ENCODE assay signal across 19 mouse cellular contexts in the genomic region with DNA sequence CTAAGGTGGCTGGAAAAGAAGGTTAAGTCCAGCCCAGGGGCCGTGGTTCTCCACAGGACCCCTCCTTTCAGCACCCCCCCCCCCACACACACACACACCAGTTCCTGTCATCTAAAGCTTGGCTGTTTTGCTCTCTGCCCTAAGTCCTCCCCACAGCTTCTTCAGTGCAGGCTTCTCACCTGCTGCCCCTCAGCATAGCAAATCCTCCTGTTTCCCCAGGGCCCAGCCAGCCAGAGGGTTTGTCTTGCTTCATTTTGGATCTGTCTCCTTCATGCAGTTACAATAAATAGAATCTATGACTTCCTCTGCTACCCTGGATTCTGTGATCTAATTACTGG.
A peak's percentile ranks its signal among the peaks of the same experiment; 100 is the strongest.
DNase-seq lines count a peak whose midpoint lies in the region; ATAC-seq lines count a peak whose summit lies in the region.
"Had no signal": no experiment of that assay in that cellular context is flagged by ENCODE, and none has a peak within 500 bp of the region (broad histone marks: within the 10 kb centered on the region; RNA-seq: fewer than 3 reads in every experiment).

No protein-coding gene starts in this region.

- H3K9ac ChIP-seq in embryonic facial prominence, embryonic 12.5 days = no peak overlapping the region
- H3K9ac ChIP-seq in forebrain, embryonic 12.5 days = no peak overlapping the region
- no peak overlapping the region for H3K9ac ChIP-seq in hindbrain, embryonic 14.5 days
- H3K9ac ChIP-seq in midbrain, embryonic 16.5 days (ENCODE audit: low read depth, low read length) = no peak overlapping the region
- H3K9ac ChIP-seq in kidney, embryonic 15.5 days = no peak overlapping the region
- H3K9ac ChIP-seq: heart, embryonic 12.5 days; intestine, embryonic 15.5 days; limb, embryonic 15.5 days had no signal

- H3K4me2 ChIP-seq in embryonic facial prominence, embryonic 12.5 days (replicated peaks) = no peak overlapping the region
- peak overlapping the region; percentile 36; the same call in 1 of the 2 replicates for H3K4me2 ChIP-seq in forebrain, embryonic 12.5 days
- no peak overlapping the region for H3K4me2 ChIP-seq in hindbrain, embryonic 14.5 days (replicated peaks)
- peak overlapping the region; percentile 9; the same call in 1 of the 2 replicates for H3K4me2 ChIP-seq in midbrain, embryonic 16.5 days (ENCODE audit: low read length)
- H3K4me2 ChIP-seq in kidney, embryonic 15.5 days = no peak overlapping the region
- H3K4me2 ChIP-seq: heart, embryonic 12.5 days; intestine, embryonic 15.5 days; limb, embryonic 15.5 days had no signal

- WGBS in embryonic facial prominence, embryonic 12.5 days = 13% methylated on average over 1 of the region's 1 CpGs
- whole genome bisulfite sequencing in embryonic facial prominence, embryonic 10.5 days = 45% methylated on average over 1 of the region's 1 CpGs
- 40% methylated on average over 1 of the region's 1 CpGs for WGBS in forebrain, embryonic 12.5 days
- WGBS in hindbrain, embryonic 14.5 days = 100% methylated on average over 1 of the region's 1 CpGs
- 50% methylated on average over 1 of the region's 1 CpGs for WGBS in midbrain, embryonic 16.5 days
- 5% methylated on average over 1 of the region's 1 CpGs for WGBS in kidney, embryonic 15.5 days

- intact Hi-C loops in left cerebral cortex, postnatal 36 days (cut with DNase I) = no loop called here

- H3K36me3 ChIP-seq in embryonic facial prominence, embryonic 12.5 days = no peaks in the 10 kb centered on the region
- no peaks in the 10 kb centered on the region for H3K36me3 ChIP-seq in embryonic facial prominence, embryonic 10.5 days (replicated peaks)
- H3K36me3 ChIP-seq in forebrain, embryonic 12.5 days (replicated peaks) = no peaks in the 10 kb centered on the region
- H3K36me3 ChIP-seq in hindbrain, embryonic 14.5 days (replicated peaks; ENCODE audit: control insufficient read depth, insufficient read depth) = no peaks in the 10 kb centered on the region
- H3K36me3 ChIP-seq in midbrain, embryonic 16.5 days (ENCODE audit: control insufficient read depth, insufficient read depth, low read length) = no peaks in the 10 kb centered on the region
- no peaks in the 10 kb centered on the region for H3K36me3 ChIP-seq in kidney, embryonic 15.5 days
- H3K36me3 ChIP-seq: heart, embryonic 12.5 days; intestine, embryonic 15.5 days; limb, embryonic 15.5 days had no signal

- H3K4me3 ChIP-seq in embryonic facial prominence, embryonic 12.5 days = no peak overlapping the region
- H3K4me3 ChIP-seq in embryonic facial prominence, embryonic 10.5 days = no peak overlapping the region
- no peak overlapping the region for H3K4me3 ChIP-seq in forebrain, embryonic 12.5 days (replicated peaks)
- H3K4me3 ChIP-seq in hindbrain, embryonic 14.5 days (replicated peaks; ENCODE audit: low read length) = no peak overlapping the region
- H3K4me3 ChIP-seq in midbrain, embryonic 16.5 days (ENCODE audit: low read depth, low read length) = no peak overlapping the region
- H3K4me3 ChIP-seq in kidney, embryonic 15.5 days (replicated peaks) = no peak overlapping the region
- H3K4me3 ChIP-seq: erythroblast, embryonic 14.5 days; heart, embryonic 12.5 days; intestine, embryonic 15.5 days; limb, embryonic 15.5 days; megakaryocyte, embryonic 14.5 days had no signal

- no peaks in the 10 kb centered on the region for H3K9me3 ChIP-seq in embryonic facial prominence, embryonic 12.5 days
- H3K9me3 ChIP-seq in embryonic facial prominence, embryonic 10.5 days = no peaks in the 10 kb centered on the region
- H3K9me3 ChIP-seq in forebrain, embryonic 12.5 days = no peaks in the 10 kb centered on the region
- no peaks in the 10 kb centered on the region for H3K9me3 ChIP-seq in hindbrain, embryonic 14.5 days (ENCODE audit: control insufficient read depth, low read length)
- H3K9me3 ChIP-seq in midbrain, embryonic 16.5 days (replicated peaks; ENCODE audit: control insufficient read depth, low read length, poor library complexity, severe bottlenecking) = no peaks in the 10 kb centered on the region
- H3K9me3 ChIP-seq in kidney, embryonic 15.5 days (replicated peaks) = no peaks in the 10 kb centered on the region
- H3K9me3 ChIP-seq: heart, embryonic 12.5 days; intestine, embryonic 15.5 days; limb, embryonic 15.5 days; megakaryocyte, embryonic 14.5 days had no signal

- no peak for DNase-seq in embryonic facial prominence, embryonic 10.5 days (ENCODE audit: low spot score)
- DNase-seq in hindbrain, embryonic 14.5 days (ENCODE audit: low spot score) = no peak
- DNase-seq in left cerebral cortex, postnatal 36 days (ENCODE audit: low spot score in 2 of 2) = no peak
- no peak for DNase-seq in urinary bladder, adult 2 months (ENCODE audit: low spot score)
- DNase-seq: cerebellum, postnatal 10 days; kidney, postnatal 10 days; lung, postnatal 14 days; right cerebral cortex, postnatal 14 days; thymus, postnatal 14 days had no signal

- H3K4me1 ChIP-seq in embryonic facial prominence, embryonic 12.5 days = peaks cover 11% of the 10 kb centered on the region; the same call in 1 of the 2 replicates
- H3K4me1 ChIP-seq in embryonic facial prominence, embryonic 10.5 days = peaks cover 15% of the 10 kb centered on the region
- H3K4me1 ChIP-seq in forebrain, embryonic 12.5 days = peaks cover 21% of the 10 kb centered on the region
- peaks cover 19% of the 10 kb centered on the region for H3K4me1 ChIP-seq in hindbrain, embryonic 14.5 days (replicated peaks; ENCODE audit: control insufficient read depth, insufficient read depth, low read length)
- peaks cover 27% of the 10 kb centered on the region for H3K4me1 ChIP-seq in midbrain, embryonic 16.5 days (ENCODE audit: control insufficient read depth, insufficient read depth, low read length)
- H3K4me1 ChIP-seq in kidney, embryonic 15.5 days = peaks cover 9% of the 10 kb centered on the region
- H3K4me1 ChIP-seq: heart, embryonic 12.5 days; intestine, embryonic 15.5 days; limb, embryonic 15.5 days; megakaryocyte, embryonic 14.5 days had no signal

- ATAC-seq in embryonic facial prominence, embryonic 12.5 days (ENCODE audit: insufficient number of reproducible peaks, insufficient read depth, low FRiP score, low TSS enrichment) = no peak
- ATAC-seq in forebrain, embryonic 12.5 days (ENCODE audit: low FRiP score) = peak; percentile 31; the same call in 1 of the 2 replicates
- ATAC-seq in hindbrain, embryonic 14.5 days (ENCODE audit: low FRiP score) = no peak
- no peak; the same call in none of the 2 replicates for ATAC-seq in midbrain, embryonic 16.5 days
- no peak for ATAC-seq in kidney, embryonic 15.5 days (replicated peaks; ENCODE audit: low FRiP score)
- ATAC-seq: intestine, embryonic 15.5 days had no signal

- H3K27me3 ChIP-seq in embryonic facial prominence, embryonic 12.5 days = no peaks in the 10 kb centered on the region
- no peaks in the 10 kb centered on the region; the same call in 1 of the 2 replicates for H3K27me3 ChIP-seq in embryonic facial prominence, embryonic 10.5 days (replicated peaks; ENCODE audit: low read depth, poor library complexity, severe bottlenecking)
- no peaks in the 10 kb centered on the region for H3K27me3 ChIP-seq in forebrain, embryonic 12.5 days
- H3K27me3 ChIP-seq in hindbrain, embryonic 14.5 days (ENCODE audit: control insufficient read depth, insufficient read depth, low read length) = no peaks in the 10 kb centered on the region
- no peaks in the 10 kb centered on the region for H3K27me3 ChIP-seq in midbrain, embryonic 16.5 days (ENCODE audit: control insufficient read depth, insufficient read depth, low read depth, low read length)
- no peaks in the 10 kb centered on the region for H3K27me3 ChIP-seq in kidney, embryonic 15.5 days
- H3K27me3 ChIP-seq: intestine, embryonic 15.5 days; limb, embryonic 15.5 days; megakaryocyte, embryonic 14.5 days had no signal

- H3K27ac ChIP-seq in embryonic facial prominence, embryonic 12.5 days = 0 out of 2 replicates have a peak overlapping the region, but pooled peaks have one; percentile 24
- no peak overlapping the region for H3K27ac ChIP-seq in embryonic facial prominence, embryonic 10.5 days (replicated peaks)
- peak overlapping the region; percentile 82 for H3K27ac ChIP-seq in forebrain, embryonic 12.5 days
- H3K27ac ChIP-seq in hindbrain, embryonic 14.5 days = peak overlapping the region; percentile 70
- H3K27ac ChIP-seq in midbrain, embryonic 16.5 days (ENCODE audit: low read length) = peak overlapping the region; percentile 83
- no peak overlapping the region for H3K27ac ChIP-seq in kidney, embryonic 15.5 days
- H3K27ac ChIP-seq: intestine, embryonic 15.5 days; limb, embryonic 15.5 days; stomach, postnatal 0 days had no signal

Comparison
In these comparisons a context has a peak if more than half of its experiments do, and no peak if none do; other contexts are left out.
1. H3K27ac ChIP-seq: peak in embryonic facial prominence, embryonic 12.5 days (single experiment), forebrain, embryonic 12.5 days (single experiment), hindbrain, embryonic 14.5 days (single experiment) and midbrain, embryonic 16.5 days (single experiment); none in embryonic facial prominence, embryonic 10.5 days (single experiment) and kidney, embryonic 15.5 days (single experiment).
2. H3K4me2 ChIP-seq: peak in forebrain, embryonic 12.5 days (single experiment) and midbrain, embryonic 16.5 days (single experiment); none in embryonic facial prominence, embryonic 12.5 days (single experiment), hindbrain, embryonic 14.5 days (single experiment) and kidney, embryonic 15.5 days (single experiment).